Mouse (Mus musculus): ENCODE data around the gene Gm13178.

GRCm38 (mm10) chr4:144765722-144766121 is 44.5 kb upstream of the Gm13178 start:
- TF ChIP-seq GATA1 (IDR thresholded peaks at IDR 0.05; ENCODE audit: borderline replicate concordance, low read length) = no peak
- TF ChIP-seq FLI1 (IDR thresholded peaks at IDR 0.05; ENCODE audit: low read length) = no peak
